In the genomic region with DNA sequence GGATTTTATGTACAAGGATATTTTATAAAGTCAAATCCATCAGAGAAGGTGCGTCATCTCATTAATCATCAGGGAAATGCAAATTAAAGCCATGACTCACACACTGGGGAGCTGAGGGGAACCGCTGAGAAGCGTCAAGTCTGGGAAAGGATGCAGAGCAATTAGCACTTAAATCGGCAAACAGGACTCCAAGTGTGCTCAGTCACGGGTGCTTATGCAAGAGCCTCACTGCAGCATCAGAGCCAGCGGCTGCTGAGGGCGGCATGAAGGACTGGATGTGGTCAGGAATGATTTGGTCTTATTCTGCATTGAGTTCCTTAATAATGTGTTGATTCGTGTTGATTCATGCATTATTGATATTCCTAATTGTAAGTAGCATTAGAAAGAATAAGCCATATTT, we compare ENCODE assay signal across 8 mouse cellular contexts.
A peak's percentile ranks its signal among the peaks of the same experiment; 100 is the strongest.
DNase-seq lines count a peak whose midpoint lies in the region; ATAC-seq and TF ChIP-seq lines count a peak whose summit lies in the region.

No protein-coding gene starts in this region.

- no peaks in the 10 kb centered on the region for H3K27me3 ChIP-seq in G1E (ENCODE audit: insufficient read depth, low read length)
- no peaks in the 10 kb centered on the region for H3K27me3 ChIP-seq in heart, embryonic 13.5 days (replicated peaks)
- H3K27me3 ChIP-seq in limb, embryonic 11.5 days (ENCODE audit: control insufficient read depth, insufficient read depth, low read length) = no peaks in the 10 kb centered on the region

- peaks cover 53% of the 10 kb centered on the region for H3K36me3 ChIP-seq in G1E (replicated peaks)
- peaks cover 27% of the 10 kb centered on the region for H3K36me3 ChIP-seq in heart, embryonic 13.5 days
- H3K36me3 ChIP-seq in limb, embryonic 11.5 days (ENCODE audit: control insufficient read depth, insufficient read depth, low read length) = no peaks in the 10 kb centered on the region

- H3K27ac ChIP-seq in heart, embryonic 13.5 days (replicated peaks) = peak overlapping the region; percentile 57; the same call in 1 of the 2 replicates
- no peak overlapping the region for H3K27ac ChIP-seq in limb, embryonic 11.5 days (replicated peaks; ENCODE audit: low read depth, low read length)

- H3K4me3 ChIP-seq in G1E (ENCODE audit: low read depth, low read length) = peak overlapping the region; percentile 59
- H3K4me3 ChIP-seq in heart, embryonic 13.5 days = peak overlapping the region; percentile 27
- H3K4me3 ChIP-seq in limb, embryonic 11.5 days (ENCODE audit: low read depth, low read length) = no peak overlapping the region

- peaks cover 3% of the 10 kb centered on the region; the same call in 1 of the 2 replicates for H3K9me3 ChIP-seq in G1E (replicated peaks)
- no peaks in the 10 kb centered on the region for H3K9me3 ChIP-seq in heart, embryonic 13.5 days
- no peaks in the 10 kb centered on the region for H3K9me3 ChIP-seq in limb, embryonic 11.5 days (ENCODE audit: control insufficient read depth, low read length)

- TF ChIP-seq CTCF in G1E (IDR thresholded peaks at IDR 0.05; ENCODE audit: low read depth, low read length) = no peak

- peak overlapping the region; percentile 63 for H3K4me2 ChIP-seq in heart, embryonic 13.5 days
- H3K4me2 ChIP-seq in limb, embryonic 11.5 days (ENCODE audit: low read depth, severe bottlenecking) = peak overlapping the region; percentile 31; the same call in 1 of the 2 replicates

- peaks cover 39% of the 10 kb centered on the region for H3K4me1 ChIP-seq in G1E (ENCODE audit: insufficient read depth, low read depth, low read length)
- H3K4me1 ChIP-seq in heart, embryonic 13.5 days = peaks cover 27% of the 10 kb centered on the region
- peaks cover 7% of the 10 kb centered on the region for H3K4me1 ChIP-seq in limb, embryonic 11.5 days (ENCODE audit: control insufficient read depth, insufficient read depth, low read length)

- no peak for ATAC-seq in G1E (ENCODE audit: extremely low read depth, insufficient number of reproducible peaks, low FRiP score, poor library complexity, severe bottlenecking)
- ATAC-seq in common myeloid progenitor, adult 5-6 weeks (replicated peaks; ENCODE audit: low read depth, poor library complexity, severe bottlenecking) = peak; percentile 54; the same call in 1 of the 2 replicates
- ATAC-seq in heart, embryonic 13.5 days (ENCODE audit: extremely low read depth, insufficient number of reproducible peaks, low FRiP score, low TSS enrichment) = no peak
- ATAC-seq in limb, embryonic 11.5 days (ENCODE audit: insufficient number of reproducible peaks, low FRiP score, low TSS enrichment, low read depth) = no peak

- DNase-seq in 3T3-L1 (ENCODE audit: low read depth, low spot score) (peak; percentile 70), G1E (ENCODE audit: low spot score) (no peak)
- peak; percentile 35 for DNase-seq in limb, embryonic 11.5 days (ENCODE audit: low spot score)
- peak; percentile 34 for DNase-seq in retina, adult 2 months (ENCODE audit: low read depth, low spot score)
- DNase-seq in gastrocnemius, adult 18-20 months (ENCODE audit: low spot score) = no peak
- DNase-seq in kidney, postnatal 14 days = no peak

- peak overlapping the region; percentile 69; the same call in 1 of the 2 replicates for H3K9ac ChIP-seq in heart, embryonic 13.5 days
- H3K9ac ChIP-seq in limb, embryonic 11.5 days (ENCODE audit: low read length) = no peak overlapping the region

- WGBS in heart, embryonic 13.5 days = 18% methylated on average over 8 of the region's 8 CpGs
- 14% methylated on average over 8 of the region's 8 CpGs for WGBS in limb, embryonic 11.5 days

Comparison
In these comparisons a context has a peak if more than half of its experiments do, and no peak if none do; other contexts are left out.
1. DNase-seq: peak in 3T3-L1 (single experiment), limb, embryonic 11.5 days (single experiment) and retina, adult 2 months (single experiment); none in G1E (single experiment), gastrocnemius, adult 18-20 months (single experiment) and kidney, postnatal 14 days (single experiment).